Mouse (Mus musculus): ENCODE results near the gene Ddx23. TPM values are rescaled to one million over a fixed set of nuclear protein-coding genes. Genes with fewer than 3 reads are reported as not detected.

Ddx23 gene
- polyA plus RNA-seq, 1 experiment from 2014 or later = 24.0 TPM

GRCm38 (mm10) chr15:98637155-98637554, 25.5 kb downstream of the Ddx23 start:
- 54% methylated on average over 3 of the region's 3 CpGs for whole genome bisulfite sequencing
- ATAC-seq (ENCODE audit: low read depth) = no peak
- H3K4me1 ChIP-seq (replicated peaks; ENCODE audit: control insufficient read depth, insufficient read depth, low read length) = peaks cover 21% of the 10 kb centered on the region

DNA sequence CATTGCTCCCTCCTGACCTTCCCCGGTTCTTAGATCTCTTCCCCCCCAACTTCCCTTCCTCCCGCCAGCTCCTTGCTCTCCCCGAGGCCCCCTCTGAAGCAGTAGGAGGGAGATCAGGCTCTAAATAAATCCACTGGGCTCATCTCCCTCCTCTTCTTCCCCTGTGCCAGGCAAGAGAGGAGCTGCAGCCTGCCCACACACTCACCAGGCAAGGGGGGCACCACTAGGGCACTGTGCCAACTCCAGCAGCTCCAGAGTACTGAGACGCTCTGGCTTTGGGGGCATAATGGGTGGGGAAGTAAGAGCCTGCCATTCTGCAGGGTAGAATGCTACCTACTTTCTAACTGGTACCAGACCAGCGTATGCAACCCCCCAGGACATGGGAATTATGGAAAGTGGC, 26.2 kb downstream of the Ddx23 start:
- no peak overlapping the region for H3K9ac ChIP-seq (ENCODE audit: low read length)
- ATAC-seq (ENCODE audit: low read depth) = no peak
- H3K4me2 ChIP-seq (ENCODE audit: low read depth, low read length) = no peak overlapping the region
- no peaks in the 10 kb centered on the region for H3K9me3 ChIP-seq (ENCODE audit: control insufficient read depth, low read length)
- no peak overlapping the region for H3K4me3 ChIP-seq (ENCODE audit: low read length)
- H3K36me3 ChIP-seq (ENCODE audit: control insufficient read depth, insufficient read depth, low read length) = 0 out of 2 replicates have a peak, but pooled peaks cover 3% of the 10 kb centered on the region
- peaks cover 19% of the 10 kb centered on the region for H3K27me3 ChIP-seq (ENCODE audit: control insufficient read depth, insufficient read depth, low read depth, low read length)
- 58% methylated on average over 5 of the region's 5 CpGs for WGBS
- no peak overlapping the region for H3K27ac ChIP-seq (ENCODE audit: low read length)
- peaks cover 26% of the 10 kb centered on the region for H3K4me1 ChIP-seq (replicated peaks; ENCODE audit: control insufficient read depth, insufficient read depth, low read length)

More at GRCm38 (mm10) chr15:98637155-98637554, 25.5 kb downstream of the Ddx23 start:
- Histone ChIP-seq H3K9me3 (ENCODE audit: control insufficient read depth, low read length) (no peaks in the 10 kb centered on the region), H3K27ac (ENCODE audit: low read length) (no peak overlapping the region), H3K27me3 (ENCODE audit: control insufficient read depth, insufficient read depth, low read depth, low read length) (peaks cover 19% of the 10 kb centered on the region), H3K9ac (ENCODE audit: low read length) (no peak overlapping the region), H3K4me3 (ENCODE audit: low read length) (no peak overlapping the region), H3K4me2 (ENCODE audit: low read depth, low read length) (no peak overlapping the region), H3K36me3 (ENCODE audit: control insufficient read depth, insufficient read depth, low read length) (peaks cover 7% of the 10 kb centered on the region; the same call in 1 of the 2 replicates)

- peak overlapping the region; percentile 95 for H3K4me2 ChIP-seq (ENCODE audit: low read depth, low read length)
- no peaks in the 10 kb centered on the region for H3K9me3 ChIP-seq (ENCODE audit: control insufficient read depth, low read length)
- H3K36me3 ChIP-seq (ENCODE audit: control insufficient read depth, insufficient read depth, low read length) = no peaks in the 10 kb centered on the region
- peaks cover 29% of the 10 kb centered on the region for H3K4me1 ChIP-seq (replicated peaks; ENCODE audit: control insufficient read depth, insufficient read depth, low read length)
- peak overlapping the region; percentile 81 for H3K4me3 ChIP-seq (ENCODE audit: low read length)
- H3K9ac ChIP-seq (ENCODE audit: low read length) = peak overlapping the region; percentile 84
- H3K27ac ChIP-seq (ENCODE audit: low read length) = no peak overlapping the region
- no peak for ATAC-seq (ENCODE audit: low read depth)
- H3K27me3 ChIP-seq (ENCODE audit: control insufficient read depth, insufficient read depth, low read depth, low read length) = peaks cover 24% of the 10 kb centered on the region
- WGBS = 2% methylated on average over 21 of the region's 21 CpGs
These were observed 27.3 kb downstream of the Ddx23 start for GRCm38 (mm10) chr15:98635291-98635841.

DNA sequence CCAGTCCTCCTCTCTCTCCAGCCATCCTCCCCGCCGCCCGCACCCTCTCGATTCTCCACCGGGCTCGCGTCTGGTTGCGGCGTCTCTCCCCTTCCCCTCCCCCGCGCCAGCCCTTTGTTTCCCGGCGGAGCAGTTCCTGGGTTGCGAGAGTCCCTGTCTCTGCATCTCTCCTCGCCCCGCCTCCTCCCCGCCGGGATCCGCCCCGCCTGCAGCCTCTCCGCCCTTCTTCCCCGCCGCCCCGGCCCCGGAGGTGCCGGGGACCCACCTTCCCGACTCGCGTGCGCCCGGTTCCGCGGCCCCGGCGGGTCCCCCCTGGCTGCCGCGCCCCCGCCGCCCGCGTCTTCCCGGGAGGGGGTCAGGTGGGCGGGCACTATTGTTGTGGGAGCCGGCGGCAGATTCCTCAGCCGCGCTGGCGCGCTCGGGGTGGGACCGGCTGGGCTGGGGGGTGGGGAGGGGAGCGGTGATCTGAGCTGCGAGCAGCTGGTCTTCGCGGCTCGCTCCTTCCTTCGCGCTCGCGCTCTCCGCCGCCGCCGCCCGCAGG, 28.1 kb downstream of the Ddx23 start:
- Histone ChIP-seq H3K9me3 (ENCODE audit: control insufficient read depth, low read length) (no peaks in the 10 kb centered on the region), H3K9ac (ENCODE audit: low read length) (peak overlapping the region; percentile 84), H3K4me3 (ENCODE audit: low read length) (peak overlapping the region; percentile 81), H3K4me2 (ENCODE audit: low read depth, low read length) (peak overlapping the region; percentile 95), H3K27ac (ENCODE audit: low read length) (peak overlapping the region; percentile 60), H3K27me3 (ENCODE audit: control insufficient read depth, insufficient read depth, low read depth, low read length) (peaks cover 24% of the 10 kb centered on the region), H3K36me3 (ENCODE audit: control insufficient read depth, insufficient read depth, low read length) (no peaks in the 10 kb centered on the region), H3K4me1 (replicated peaks; ENCODE audit: control insufficient read depth, insufficient read depth, low read length) (peaks cover 32% of the 10 kb centered on the region)
- whole genome bisulfite sequencing = under 1% methylated on average over 51 of the region's 65 CpGs
- ATAC-seq (ENCODE audit: low read depth) = peak; percentile 68

DNA sequence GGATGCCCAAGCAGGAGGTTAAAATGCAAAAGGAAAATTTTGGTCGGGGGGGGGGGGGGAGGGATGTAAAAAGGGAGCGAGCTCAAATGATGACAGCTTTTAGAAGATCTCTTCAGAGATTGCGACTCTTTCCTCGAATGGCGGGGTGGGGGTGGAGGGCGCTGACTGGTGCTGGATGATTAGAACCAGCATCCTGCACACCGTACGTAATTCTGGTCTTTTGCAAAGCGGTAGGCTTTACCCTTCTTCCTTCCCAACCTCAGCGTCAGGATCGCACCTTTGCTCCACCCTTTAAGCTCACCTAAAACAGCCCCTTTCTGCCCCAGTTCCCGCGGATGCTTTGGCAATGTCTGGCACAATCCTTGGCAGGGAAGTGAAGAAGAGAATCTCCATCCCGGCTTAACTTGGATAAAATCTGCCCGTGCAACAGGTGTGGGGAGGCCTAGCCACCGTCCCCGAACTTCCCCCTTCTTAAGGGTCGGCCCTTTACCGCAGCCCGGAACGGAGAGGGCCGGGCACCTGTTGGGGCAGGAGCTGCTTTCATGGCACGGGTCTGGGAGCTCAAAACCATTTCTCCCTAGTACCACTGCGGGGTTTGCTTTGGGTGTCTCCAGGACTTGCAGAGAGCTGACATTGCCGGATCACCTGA, 28.7 kb downstream of the Ddx23 start:
- H3K4me2 ChIP-seq (ENCODE audit: low read depth, low read length) = peak overlapping the region; percentile 95
- H3K4me1 ChIP-seq (replicated peaks; ENCODE audit: control insufficient read depth, insufficient read depth, low read length) = peaks cover 34% of the 10 kb centered on the region
- ATAC-seq (ENCODE audit: low read depth) = no peak; the same call in 1 of the 2 replicates
- peak overlapping the region; percentile 23; the same call in 1 of the 2 replicates for H3K27ac ChIP-seq (ENCODE audit: low read length)
- H3K4me3 ChIP-seq (ENCODE audit: low read length) = peak overlapping the region; percentile 81
- H3K9me3 ChIP-seq (ENCODE audit: control insufficient read depth, low read length) = no peaks in the 10 kb centered on the region
- peaks cover 24% of the 10 kb centered on the region for H3K27me3 ChIP-seq (ENCODE audit: control insufficient read depth, insufficient read depth, low read depth, low read length)
- H3K9ac ChIP-seq (ENCODE audit: low read length) = peak overlapping the region; percentile 84
- under 1% methylated on average over 24 of the region's 25 CpGs for WGBS
- no peaks in the 10 kb centered on the region for H3K36me3 ChIP-seq (ENCODE audit: control insufficient read depth, insufficient read depth, low read length)

DNA sequence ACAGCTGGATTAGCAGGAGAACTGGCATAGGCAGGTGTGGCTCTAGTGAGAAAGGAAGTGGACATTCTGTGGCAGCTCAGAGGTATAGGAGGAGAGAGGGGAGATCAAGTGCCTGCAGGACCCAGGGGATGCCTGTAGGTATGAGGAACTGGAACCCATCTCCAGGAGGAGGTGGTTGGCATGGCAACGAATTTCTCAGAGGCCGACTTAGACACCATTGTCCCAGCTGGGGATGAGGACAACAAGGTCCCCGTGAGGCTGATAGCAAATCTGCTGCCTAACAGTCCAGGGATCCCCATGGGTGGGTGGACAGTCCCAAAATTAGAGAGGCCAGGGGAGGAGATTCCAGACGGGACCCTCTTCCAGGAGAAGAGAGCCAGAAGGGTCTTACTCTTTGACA, 29.8 kb downstream of the Ddx23 start:
- ATAC-seq (ENCODE audit: low read depth) = no peak
- H3K4me3 ChIP-seq (ENCODE audit: low read length) = peak overlapping the region; percentile 53
- H3K4me2 ChIP-seq (ENCODE audit: low read depth, low read length) = peak overlapping the region; percentile 65
- H3K9me3 ChIP-seq (ENCODE audit: control insufficient read depth, low read length) = no peaks in the 10 kb centered on the region
- H3K36me3 ChIP-seq (ENCODE audit: control insufficient read depth, insufficient read depth, low read length) = no peaks in the 10 kb centered on the region
- no peak overlapping the region for H3K27ac ChIP-seq (ENCODE audit: low read length)
- peaks cover 37% of the 10 kb centered on the region for H3K4me1 ChIP-seq (replicated peaks; ENCODE audit: control insufficient read depth, insufficient read depth, low read length)
- H3K27me3 ChIP-seq (ENCODE audit: control insufficient read depth, insufficient read depth, low read depth, low read length) = peaks cover 24% of the 10 kb centered on the region
- WGBS = 4% methylated on average over 4 of the region's 4 CpGs
- H3K9ac ChIP-seq (ENCODE audit: low read length) = no peak overlapping the region

DNA sequence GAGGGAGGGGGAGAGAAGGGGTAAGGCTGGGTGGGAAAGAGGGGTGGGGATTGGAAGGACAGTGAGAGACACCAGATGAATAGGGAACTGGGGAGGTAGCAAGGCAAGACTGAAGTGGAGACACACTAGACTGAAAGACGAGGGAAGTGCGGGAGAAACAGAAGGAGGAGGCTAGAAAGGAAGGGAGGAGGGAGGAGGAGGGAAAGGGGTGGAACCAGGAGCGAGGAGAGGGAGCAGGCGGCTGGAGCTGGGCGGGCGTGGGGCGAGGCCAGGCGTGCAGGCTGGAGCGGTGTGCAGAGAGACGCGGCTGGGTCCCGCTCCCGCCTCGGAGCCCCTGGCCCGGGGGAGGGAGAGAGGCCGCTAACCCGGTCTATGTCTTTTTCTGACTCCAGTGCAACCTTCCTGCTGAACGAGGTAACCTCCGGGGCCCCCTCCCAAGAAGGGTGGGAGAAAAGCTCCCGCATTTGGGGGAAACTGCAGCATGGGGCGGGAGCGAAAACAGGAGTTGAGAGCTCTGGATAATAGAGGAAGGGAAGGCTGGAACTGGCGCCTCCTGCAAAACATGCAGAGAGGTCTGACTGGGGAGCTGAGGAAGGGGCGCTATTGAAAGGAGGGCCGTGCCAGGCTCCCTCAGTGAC, 30.5 kb downstream of the Ddx23 start:
- H3K4me1 ChIP-seq (replicated peaks; ENCODE audit: control insufficient read depth, insufficient read depth, low read length) = peaks cover 37% of the 10 kb centered on the region
- peak overlapping the region; percentile 66 for H3K9ac ChIP-seq (ENCODE audit: low read length)
- no peaks in the 10 kb centered on the region for H3K9me3 ChIP-seq (ENCODE audit: control insufficient read depth, low read length)
- no peak overlapping the region for H3K27ac ChIP-seq (ENCODE audit: low read length)
- peak overlapping the region; percentile 65 for H3K4me2 ChIP-seq (ENCODE audit: low read depth, low read length)
- 0% methylated on average over 25 of the region's 25 CpGs for WGBS
- ATAC-seq (ENCODE audit: low read depth) = peak; percentile 78
- peaks cover 24% of the 10 kb centered on the region for H3K27me3 ChIP-seq (ENCODE audit: control insufficient read depth, insufficient read depth, low read depth, low read length)
- H3K4me3 ChIP-seq (ENCODE audit: low read length) = peak overlapping the region; percentile 53
- H3K36me3 ChIP-seq (ENCODE audit: control insufficient read depth, insufficient read depth, low read length) = no peaks in the 10 kb centered on the region

- peaks cover 24% of the 10 kb centered on the region for H3K27me3 ChIP-seq (ENCODE audit: control insufficient read depth, insufficient read depth, low read depth, low read length)
- peak overlapping the region; percentile 66 for H3K9ac ChIP-seq (ENCODE audit: low read length)
- H3K36me3 ChIP-seq (ENCODE audit: control insufficient read depth, insufficient read depth, low read length) = no peaks in the 10 kb centered on the region
- under 1% methylated on average over 17 of the region's 18 CpGs for WGBS
- H3K27ac ChIP-seq (ENCODE audit: low read length) = no peak overlapping the region
- peaks cover 37% of the 10 kb centered on the region for H3K4me1 ChIP-seq (replicated peaks; ENCODE audit: control insufficient read depth, insufficient read depth, low read length)
- H3K9me3 ChIP-seq (ENCODE audit: control insufficient read depth, low read length) = no peaks in the 10 kb centered on the region
- peak overlapping the region; percentile 65 for H3K4me2 ChIP-seq (ENCODE audit: low read depth, low read length)
- peak; percentile 15; the same call in 1 of the 2 replicates for ATAC-seq (ENCODE audit: low read depth)
- peak overlapping the region; percentile 53 for H3K4me3 ChIP-seq (ENCODE audit: low read length)
These were observed 31.2 kb downstream of the Ddx23 start for GRCm38 (mm10) chr15:98631493-98631892.

DNA sequence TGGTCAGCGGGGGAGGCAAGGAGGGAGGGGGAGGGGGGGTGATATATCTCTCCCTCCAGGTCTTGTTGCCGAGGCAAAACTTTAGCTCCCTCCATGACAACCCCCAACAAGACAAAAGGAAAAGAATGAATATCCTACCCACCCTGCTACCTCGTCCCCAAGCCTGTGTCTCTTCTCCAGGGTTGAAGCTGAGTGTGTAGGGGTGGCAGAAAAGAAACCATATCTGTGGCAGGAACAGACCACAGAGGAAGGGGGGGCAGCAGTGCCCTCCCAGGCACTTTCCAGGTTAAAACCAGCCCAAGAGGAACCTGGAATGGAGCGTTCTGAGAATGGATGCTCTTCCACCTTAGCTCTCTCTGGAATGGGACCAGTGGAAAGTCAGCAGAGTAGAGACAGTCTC, 32.2 kb downstream of the Ddx23 start, which contains the start of gene Cacnb3:
TSS of gene Cacnb3 (plus strand) at position 301 of the 400 bp plus-strand sequence.
- H3K27ac ChIP-seq (ENCODE audit: low read length) = no peak within 1 kb of the TSS
- no peak for ATAC-seq (ENCODE audit: low read depth)
- H3K4me3 ChIP-seq (ENCODE audit: low read length) = peak within 1 kb of the TSS; percentile 53
- H3K27me3 ChIP-seq (ENCODE audit: control insufficient read depth, insufficient read depth, low read depth, low read length) = peaks cover 20% of the 10 kb centered on the region
- peak within 1 kb of the TSS; percentile 66 for H3K9ac ChIP-seq (ENCODE audit: low read length)
- no peaks in the 10 kb centered on the region for H3K36me3 ChIP-seq (ENCODE audit: control insufficient read depth, insufficient read depth, low read length)
- WGBS = 47% methylated on average over 4 of the region's 4 CpGs
- H3K4me2 ChIP-seq (ENCODE audit: low read depth, low read length) = peak within 1 kb of the TSS; percentile 65
- H3K9me3 ChIP-seq (ENCODE audit: control insufficient read depth, low read length) = no peaks in the 10 kb centered on the region
- H3K4me1 ChIP-seq (replicated peaks; ENCODE audit: control insufficient read depth, insufficient read depth, low read length) = peaks cover 30% of the 10 kb centered on the region
